Mouse (Mus musculus): Measurements from ENCODE around the gene Tubgcp2.

Gene Tubgcp2

GRCm38 (mm10) chr7:139946032-139946431, 90.4 kb downstream of the Tubgcp2 start:
- no peak for DNase-seq (ENCODE audit: low spot score)
